Mouse (Mus musculus) thymus, adult 2 months (tissue): ENCODE results near the gene Rasl10a.

Source experiments
- CTCF ChIP-seq: fragments of 200-500 bp; IDR thresholded peaks from 2 replicates; pipeline ENCODE4 v1.5.1; 2012; ENCODE audit warnings: mild to moderate bottlenecking, control low read depth, low read length, moderate library complexity, borderline replicate concordance; ENCODE audit not compliant: control insufficient read depth, poor library complexity, insufficient read depth; ENCODE audit errors: extremely low read depth
- POLR2A ChIP-seq: fragments of 200-500 bp; IDR thresholded peaks from 2 replicates; pipeline ENCODE4 v1.6.1; 2012; ENCODE audit warnings: mild to moderate bottlenecking, low read length, control low read depth, moderate library complexity; ENCODE audit not compliant: control insufficient read depth, poor library complexity, insufficient read depth; ENCODE audit errors: extremely low read depth

- TF ChIP-seq CTCF = no peak
- no peak for TF ChIP-seq POLR2A
Measured at GRCm38 (mm10) chr11:5061413-5062139, 3.6 kb downstream of the Rasl10a start.
